Mouse (Mus musculus) G1E (cell line): ENCODE data around the gene Klhdc1.

ENCODE experiments used
- CTCF ChIP-seq: IDR thresholded peaks from 2 replicates; pipeline ENCODE4 v1.5.1; 2012; ENCODE audit warnings: low read depth, low read length, inconsistent platforms, mixed read lengths
- GATA1 ChIP-seq: IDR thresholded peaks from 2 replicates; pipeline ENCODE4 v1.6.1; 2012; ENCODE audit warnings: borderline replicate concordance, low read length, inconsistent platforms, mixed read lengths
- GATA2 ChIP-seq: IDR thresholded peaks from 2 replicates; pipeline ENCODE4 v1.6.1; 2012; ENCODE audit warnings: low read depth, low read length, inconsistent platforms, borderline replicate concordance
- POLR2AphosphoS5 ChIP-seq: IDR thresholded peaks from 2 replicates; pipeline ENCODE4 v1.6.1; 2012; ENCODE audit warnings: low read depth, low read length, inconsistent platforms; ENCODE audit not compliant: insufficient replicate concordance
- TAL1 ChIP-seq: conservative IDR thresholded peaks from 2 replicates; pipeline ENCODE4 v1.6.1; 2012; ENCODE audit warnings: low read depth, low read length, inconsistent platforms, mixed read lengths

GRCm38 (mm10) chr12:69298281-69298680 lies 57.3 kb downstream of the Klhdc1 start:
- no peak for TF ChIP-seq CTCF
- TF ChIP-seq GATA1 = no peak
- no peak for TF ChIP-seq POLR2AphosphoS5
- no peak for TF ChIP-seq TAL1
- no peak for TF ChIP-seq GATA2
